Mouse (Mus musculus): ENCODE results near the gene Evx2.

Evx2 gene

DNA sequence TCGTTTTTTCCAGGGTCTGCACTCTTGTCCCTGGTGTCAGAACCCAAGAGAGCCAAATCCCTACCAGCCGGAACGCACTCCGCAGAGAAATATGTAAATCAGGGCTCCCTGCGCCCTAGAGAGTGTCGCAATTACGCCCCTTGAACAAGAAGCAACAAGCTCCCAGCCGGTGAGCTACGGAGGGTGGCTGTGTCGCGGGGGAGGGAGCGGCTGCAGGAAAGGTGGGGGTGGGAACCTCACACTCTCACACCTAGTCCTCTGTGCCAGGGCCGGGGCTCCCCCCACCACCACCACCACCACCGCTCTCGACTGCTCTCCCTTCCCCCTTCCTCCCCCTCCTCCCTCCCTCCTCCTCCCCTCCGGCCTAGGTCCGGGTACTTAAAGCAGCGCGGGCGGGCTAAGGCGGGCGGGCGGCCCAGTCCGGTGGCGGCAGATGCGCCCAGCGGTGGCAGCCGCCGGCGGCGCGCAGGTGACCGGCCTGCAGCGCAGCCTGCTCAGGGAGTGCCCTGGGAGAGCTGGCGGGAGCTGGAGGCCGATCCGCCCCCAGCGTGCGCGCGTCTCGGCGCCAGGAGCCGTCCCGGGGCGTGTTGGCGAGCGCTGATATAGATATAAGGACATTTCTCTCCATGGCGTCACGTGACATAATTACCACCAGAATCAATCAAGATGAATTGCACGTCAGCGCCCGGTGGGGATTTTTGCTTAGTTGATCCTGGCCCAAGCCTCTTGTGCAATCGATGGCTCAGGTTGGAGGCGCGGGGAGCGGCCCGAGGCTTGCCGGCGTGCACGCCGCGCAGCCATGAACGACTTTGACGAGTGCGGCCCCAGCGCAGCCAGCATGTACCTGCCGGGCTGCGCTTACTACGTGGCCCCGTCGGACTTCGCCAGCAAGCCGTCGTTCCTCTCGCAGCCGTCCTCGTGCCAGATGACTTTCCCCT lies 22.5 kb upstream of the Evx2 start:
- ATAC-seq (ENCODE audit: insufficient number of reproducible peaks, low FRiP score, low TSS enrichment): no peak

DNA sequence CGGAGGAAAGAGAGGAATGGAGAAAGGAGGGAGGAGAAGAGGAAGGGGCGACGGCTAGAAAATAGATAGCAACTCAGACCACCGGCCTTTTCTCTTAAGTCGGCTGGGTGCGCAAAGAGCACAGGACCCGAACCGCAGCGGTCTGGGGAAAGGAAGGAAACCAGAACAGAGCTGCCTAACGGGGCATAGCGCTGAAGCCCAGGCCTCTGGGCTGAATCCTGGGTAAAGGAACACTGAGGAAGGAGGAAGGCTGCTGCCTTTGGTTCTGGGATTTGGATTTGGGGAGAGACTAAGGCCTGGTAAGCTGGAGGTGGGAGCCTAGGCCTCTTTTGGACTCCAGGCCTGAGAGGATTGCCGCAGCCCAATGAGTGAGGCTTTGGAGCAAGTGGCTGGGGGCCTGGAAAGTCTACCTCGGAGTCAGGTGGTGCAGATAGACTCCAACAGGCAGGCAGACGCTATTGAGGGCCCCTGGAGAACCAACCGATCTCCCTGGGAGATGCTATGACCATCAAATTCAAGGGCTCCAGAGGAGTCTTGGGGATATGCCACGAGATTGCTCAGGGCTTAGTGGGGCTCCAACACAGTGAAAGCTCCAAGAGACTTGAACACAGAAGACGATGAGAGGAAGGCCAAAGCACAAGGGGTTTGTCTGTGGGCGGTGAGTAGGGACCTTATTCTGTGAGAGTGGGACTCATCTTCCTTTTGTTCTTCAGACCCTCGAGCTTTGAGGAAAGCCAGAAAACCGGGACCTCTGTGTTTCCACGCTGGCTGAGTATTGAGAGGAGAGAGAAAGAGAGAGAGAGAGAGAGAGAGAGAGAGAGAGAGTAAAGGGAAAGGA lies 21.4 kb upstream of the Evx2 start:
- ATAC-seq (ENCODE audit: insufficient number of reproducible peaks, low FRiP score, low TSS enrichment): no peak

DNA sequence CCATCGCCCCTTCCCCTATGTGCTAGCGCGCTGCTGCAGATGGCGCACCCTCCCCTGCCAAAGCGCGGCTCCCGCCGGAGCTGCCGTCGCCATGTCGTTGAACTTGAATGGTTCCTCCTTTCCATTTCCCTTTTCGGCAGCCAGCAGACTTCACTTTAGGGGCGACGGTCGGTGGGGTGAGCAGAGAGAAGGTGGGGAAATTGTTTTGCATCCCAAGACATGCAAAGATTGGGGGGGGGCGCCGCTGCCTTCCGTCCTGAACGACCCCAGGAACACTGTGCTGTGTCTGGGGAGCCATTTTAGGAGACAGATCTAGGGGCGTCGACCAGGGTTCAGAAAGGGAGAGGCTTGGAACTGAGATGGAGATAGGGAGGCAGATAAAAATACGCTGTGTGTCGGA lies 20.6 kb upstream of the Evx2 start:
- no peak for ATAC-seq (ENCODE audit: insufficient number of reproducible peaks, low FRiP score, low TSS enrichment)

DNA sequence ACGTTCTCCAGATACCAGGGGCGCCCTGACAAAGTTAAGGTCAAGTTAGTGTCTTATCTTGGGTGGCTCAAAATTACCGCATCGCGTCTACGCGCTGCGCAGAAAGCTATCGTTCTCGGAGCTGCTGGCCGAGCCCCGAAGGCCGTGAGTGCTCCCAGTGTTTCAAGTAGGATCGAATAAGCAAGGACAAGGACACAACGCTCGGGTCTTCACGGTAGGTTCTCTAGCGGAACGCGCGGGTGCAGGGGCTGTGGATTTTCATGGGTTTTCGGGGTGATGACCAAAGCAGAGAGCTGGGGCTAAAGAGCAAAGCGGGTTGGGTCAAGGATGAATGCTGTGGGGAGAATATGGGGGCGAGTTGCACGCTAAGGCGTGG lies 20.2 kb upstream of the Evx2 start:
- ATAC-seq (ENCODE audit: insufficient number of reproducible peaks, low FRiP score, low TSS enrichment): no peak

DNA sequence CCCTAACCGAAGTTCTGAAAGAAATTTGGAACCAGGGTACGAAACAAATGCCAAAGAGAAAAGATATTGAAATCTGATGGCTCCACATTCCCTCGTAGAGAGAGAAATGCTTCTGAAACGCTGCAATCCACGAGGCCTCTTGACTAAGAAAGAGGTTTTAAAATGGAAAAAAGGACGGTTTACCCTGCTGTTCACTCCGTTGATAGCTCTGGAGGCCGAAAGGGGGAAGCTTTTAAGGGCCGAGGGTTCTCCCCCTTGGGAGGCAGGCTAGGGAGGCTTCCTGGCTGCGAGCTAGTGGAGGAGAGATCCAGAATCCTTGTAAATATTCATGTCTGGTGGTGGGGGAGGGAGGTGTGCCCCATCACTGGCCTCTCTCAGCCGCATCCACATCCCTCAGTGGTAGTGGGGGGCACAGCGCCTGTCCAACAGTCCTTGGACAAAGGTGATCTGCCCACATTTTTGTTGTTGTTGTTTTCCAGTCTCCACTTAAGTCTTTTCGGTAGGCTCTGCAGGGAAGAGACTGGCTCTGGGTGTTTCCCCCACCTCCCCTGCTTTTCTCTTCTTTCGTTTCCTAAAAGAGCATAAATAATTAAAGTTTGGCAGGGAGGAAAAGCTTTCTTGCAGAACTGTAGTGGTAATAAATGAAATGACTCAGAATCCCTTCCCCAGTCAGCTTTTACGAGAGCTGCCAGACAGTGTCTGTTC lies 19.7 kb upstream of the Evx2 start, which contains the start of gene Hoxd11:
Gene Hoxd11 (plus strand): TSS at position 667 of the 705 bp plus-strand sequence.
- ATAC-seq (ENCODE audit: insufficient number of reproducible peaks, low FRiP score, low TSS enrichment): no peak

DNA sequence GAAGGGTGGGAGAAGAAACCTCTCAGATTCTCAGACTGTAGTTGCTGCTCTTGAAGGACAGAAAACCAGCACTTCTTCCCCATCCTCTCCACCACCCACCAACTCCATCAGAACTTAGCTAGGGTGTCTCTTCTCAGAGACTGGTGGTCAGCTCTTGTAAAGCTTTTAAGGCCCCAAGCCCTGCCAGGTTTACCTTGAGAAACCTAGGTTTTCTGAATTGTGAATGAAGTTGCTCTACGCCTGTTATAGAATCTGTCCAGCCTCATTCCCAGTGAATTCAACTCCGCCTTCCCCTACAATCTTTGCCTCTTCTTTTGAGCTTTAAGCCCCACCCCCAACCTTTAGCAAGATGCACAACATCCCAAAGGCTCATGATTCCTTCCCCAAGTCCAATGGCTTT lies 17.7 kb upstream of the Evx2 start:
- ATAC-seq (ENCODE audit: insufficient number of reproducible peaks, low FRiP score, low TSS enrichment): no peak

DNA sequence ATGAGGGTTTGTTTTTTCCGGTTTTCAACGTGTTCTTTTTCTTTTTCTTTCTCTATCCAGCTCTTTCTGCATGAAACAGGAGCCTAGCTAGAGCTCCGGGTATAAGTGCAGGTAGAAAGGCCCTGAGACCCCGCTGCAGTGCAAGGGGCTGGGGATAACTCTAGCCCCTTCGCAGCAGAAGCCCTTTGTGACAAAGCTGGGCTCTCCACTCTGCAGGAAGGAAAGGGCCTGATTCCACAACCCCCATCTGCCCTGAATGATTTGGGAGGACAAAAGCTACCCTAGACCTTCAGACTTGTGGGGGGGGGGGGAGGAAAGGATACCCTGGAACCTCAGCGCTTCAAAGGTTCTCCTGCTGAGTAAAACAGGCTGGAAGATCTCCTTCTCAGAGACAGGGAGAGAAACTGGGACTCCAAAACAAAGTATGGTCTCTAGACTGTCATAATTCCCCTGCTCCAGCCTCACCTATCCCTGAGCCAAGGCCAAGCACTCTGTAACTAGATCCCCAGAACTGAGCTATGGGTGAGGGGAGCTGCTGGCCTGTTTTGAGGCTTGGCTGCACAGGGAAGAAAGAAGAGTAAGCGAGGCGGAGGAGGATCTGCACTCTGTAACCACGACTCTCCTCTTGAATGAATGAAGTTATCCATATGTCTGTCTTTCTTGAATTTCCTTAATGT lies 17.2 kb upstream of the Evx2 start:
- no peak for ATAC-seq (ENCODE audit: insufficient number of reproducible peaks, low FRiP score, low TSS enrichment)

DNA sequence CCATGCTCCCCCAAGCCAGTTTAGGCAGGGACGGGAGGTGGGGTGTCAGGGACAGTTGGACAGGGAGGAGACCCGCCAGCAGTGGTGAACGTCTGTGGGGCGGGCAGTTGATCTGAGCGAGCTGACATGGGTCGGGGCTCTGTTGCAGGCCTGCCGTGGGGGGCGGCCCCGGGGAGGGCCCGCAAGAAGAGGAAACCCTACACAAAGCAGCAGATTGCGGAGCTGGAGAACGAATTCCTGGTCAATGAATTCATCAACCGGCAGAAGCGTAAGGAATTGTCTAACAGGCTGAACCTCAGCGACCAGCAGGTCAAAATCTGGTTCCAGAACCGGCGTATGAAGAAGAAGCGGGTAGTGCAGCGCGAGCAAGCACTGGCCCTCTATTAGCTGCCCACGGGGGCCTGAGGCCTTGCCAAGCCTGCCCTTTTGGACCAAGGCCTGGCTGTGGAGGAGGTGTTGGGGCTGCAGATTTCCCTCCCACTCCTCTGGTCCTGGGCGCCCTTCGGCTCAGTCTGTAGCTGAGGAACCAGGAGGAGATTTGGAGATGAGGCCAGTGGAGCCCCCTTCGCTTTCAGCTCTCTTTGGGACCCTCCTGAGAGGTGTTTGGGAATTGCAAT lies 16.4 kb upstream of the Evx2 start:
- ATAC-seq (ENCODE audit: insufficient number of reproducible peaks, low FRiP score, low TSS enrichment): no peak

DNA sequence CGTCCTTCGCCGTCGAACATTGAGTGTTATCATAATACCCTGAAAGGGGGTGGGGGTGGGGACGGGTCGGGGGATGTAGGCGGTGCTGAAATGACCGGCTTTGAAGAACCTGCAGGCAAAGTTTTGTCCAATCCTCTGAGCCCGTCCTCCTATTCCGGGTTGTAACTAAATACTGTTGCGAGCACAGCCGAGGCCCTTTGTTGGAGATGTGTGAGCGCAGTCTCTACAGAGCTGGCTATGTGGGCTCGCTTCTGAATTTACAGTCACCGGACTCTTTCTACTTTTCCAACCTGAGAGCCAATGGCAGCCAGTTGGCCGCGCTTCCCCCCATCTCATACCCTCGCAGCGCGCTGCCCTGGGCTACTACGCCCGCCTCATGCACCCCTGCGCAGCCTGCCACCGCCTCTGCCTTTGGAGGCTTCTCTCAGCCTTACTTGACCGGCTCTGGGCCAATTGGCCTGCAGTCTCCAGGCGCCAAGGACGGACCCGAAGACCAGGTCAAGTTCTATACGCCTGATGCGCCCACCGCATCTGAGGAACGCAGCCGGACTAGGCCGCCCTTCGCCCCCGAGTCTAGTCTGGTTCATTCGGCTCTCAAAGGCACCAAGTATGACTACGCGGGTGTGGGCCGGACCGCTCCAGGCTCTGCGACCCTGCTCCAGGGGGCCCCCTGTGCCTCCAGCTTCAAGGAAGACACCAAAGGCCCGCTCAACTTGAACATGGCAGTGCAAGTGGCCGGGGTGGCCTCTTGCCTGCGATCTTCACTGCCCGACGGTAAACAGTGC lies 15.7 kb upstream of the Evx2 start, which contains the start of gene Hoxd12:
Gene Hoxd12 (plus strand): TSS at position 133 of the 785 bp plus-strand sequence.
- no peak for ATAC-seq (ENCODE audit: insufficient number of reproducible peaks, low FRiP score, low TSS enrichment)

DNA sequence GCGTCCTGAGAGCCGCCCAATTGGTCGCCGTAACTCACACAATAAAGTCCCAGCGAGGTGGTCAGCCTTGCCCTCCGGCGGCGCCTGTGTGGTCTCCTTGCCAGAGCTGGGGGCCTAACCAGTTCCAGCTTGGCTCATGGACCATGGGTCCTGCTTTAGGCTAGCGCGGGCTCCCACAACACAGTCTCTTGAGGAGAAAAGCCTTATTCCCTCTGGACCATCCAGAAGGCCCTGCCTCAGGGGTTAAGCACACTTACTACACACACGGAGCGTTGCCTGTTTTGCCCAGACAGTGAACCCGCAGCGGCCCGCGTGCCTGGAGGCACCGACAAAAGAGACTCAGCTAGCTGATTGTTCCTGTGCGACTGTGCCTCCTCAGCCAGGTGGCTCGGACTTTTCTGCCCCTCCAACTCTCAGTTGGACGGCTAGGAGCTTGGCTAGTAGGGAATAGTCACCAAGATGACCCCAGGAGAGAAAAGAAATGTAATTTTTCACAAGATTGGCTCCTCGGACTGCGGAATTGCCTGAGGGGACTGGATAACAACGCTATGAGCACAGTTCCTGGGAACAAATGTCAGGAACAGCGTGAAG lies 14.6 kb upstream of the Evx2 start:
- no peak for ATAC-seq (ENCODE audit: insufficient number of reproducible peaks, low FRiP score, low TSS enrichment)

DNA sequence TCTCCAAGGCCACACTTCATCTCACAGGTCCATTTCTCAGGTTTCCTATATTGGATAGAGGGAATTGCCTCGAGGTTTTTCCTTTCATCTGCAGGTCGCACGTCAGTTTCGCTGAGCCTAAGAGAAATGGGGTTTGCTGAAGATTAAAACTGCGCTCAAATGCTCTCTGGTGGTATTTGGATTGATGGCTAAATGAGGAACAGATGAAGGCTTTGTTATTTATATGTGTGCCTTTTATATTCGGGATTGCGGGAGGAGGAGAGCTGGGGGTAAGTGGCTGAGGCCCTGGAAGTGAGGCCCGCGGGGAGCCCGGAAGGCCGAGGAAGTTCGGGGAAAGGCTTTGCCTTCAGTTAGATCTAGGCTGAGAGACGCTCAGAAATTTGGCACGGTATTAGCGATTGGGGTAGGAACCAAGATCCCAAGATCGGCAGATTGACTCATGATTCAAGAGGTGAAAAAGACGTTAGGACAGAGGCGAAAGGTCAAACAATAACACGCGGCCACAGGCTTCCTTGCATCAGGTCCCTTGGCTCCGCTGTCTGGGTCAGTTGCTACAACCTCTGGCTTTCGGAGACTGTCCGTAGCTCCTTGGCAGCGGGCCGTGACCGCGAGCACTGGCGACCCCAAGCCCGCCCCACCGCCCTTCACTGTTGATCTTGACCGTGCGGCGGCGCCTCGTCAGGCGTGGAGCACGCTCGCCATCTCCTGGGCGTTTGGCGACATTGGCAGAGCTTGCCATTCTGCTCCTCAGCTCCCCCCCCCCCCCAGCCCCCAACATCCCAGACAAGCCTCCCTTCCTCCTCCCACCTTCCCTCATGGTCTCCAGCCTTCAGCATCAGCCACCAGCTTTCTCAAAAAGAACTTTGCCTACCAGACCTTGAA lies 13.4 kb upstream of the Evx2 start:
- ATAC-seq (ENCODE audit: insufficient number of reproducible peaks, low FRiP score, low TSS enrichment): no peak; the same call in 1 of the 2 replicates

DNA sequence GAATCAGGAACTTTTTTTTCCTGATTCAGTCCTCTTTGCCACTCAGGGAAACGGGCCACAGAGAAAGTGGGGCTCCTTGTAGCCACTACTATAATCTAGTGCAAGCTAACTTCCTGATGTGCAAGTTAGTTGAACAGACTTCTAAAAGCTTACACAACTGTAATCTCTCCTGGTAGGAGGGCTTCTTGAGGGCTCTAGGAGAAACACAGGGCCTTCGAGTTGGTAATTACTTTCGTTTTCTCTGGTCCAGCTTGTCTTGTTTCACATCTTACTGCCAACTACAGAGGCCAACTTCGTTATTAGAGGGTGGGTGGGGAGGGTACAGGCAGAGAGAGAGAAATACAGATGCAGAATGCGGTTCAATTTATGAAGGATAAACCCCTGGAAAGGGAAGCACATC lies 12.5 kb upstream of the Evx2 start:
- no peak for ATAC-seq (ENCODE audit: insufficient number of reproducible peaks, low FRiP score, low TSS enrichment)

DNA sequence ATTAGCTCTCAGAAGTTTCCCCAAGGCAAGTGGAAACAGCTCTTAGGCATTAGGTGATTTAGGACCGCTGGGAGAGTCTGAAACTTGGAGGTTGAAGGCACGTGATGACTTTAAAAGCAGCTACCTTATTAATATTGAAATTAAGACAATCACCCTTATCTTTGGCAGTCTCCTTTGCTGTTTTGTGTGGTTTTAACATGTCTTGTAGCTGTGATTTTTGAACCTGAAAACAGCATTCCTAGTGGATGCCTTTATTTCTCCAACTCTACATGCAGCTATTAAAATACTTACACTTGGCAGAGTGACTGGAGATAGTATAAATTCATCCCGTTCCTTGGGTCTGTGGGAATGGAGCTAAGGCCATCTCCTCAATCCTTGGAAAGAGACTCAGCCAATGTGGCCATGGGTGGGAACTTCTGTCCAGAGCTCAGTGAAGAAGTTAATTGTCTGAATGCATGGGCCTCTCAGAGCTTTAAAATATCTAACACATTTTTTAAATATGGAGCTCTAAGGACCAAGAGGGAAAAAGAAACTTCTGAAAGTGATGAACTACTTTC lies 11.4 kb upstream of the Evx2 start:
- ATAC-seq (ENCODE audit: insufficient number of reproducible peaks, low FRiP score, low TSS enrichment): no peak

DNA sequence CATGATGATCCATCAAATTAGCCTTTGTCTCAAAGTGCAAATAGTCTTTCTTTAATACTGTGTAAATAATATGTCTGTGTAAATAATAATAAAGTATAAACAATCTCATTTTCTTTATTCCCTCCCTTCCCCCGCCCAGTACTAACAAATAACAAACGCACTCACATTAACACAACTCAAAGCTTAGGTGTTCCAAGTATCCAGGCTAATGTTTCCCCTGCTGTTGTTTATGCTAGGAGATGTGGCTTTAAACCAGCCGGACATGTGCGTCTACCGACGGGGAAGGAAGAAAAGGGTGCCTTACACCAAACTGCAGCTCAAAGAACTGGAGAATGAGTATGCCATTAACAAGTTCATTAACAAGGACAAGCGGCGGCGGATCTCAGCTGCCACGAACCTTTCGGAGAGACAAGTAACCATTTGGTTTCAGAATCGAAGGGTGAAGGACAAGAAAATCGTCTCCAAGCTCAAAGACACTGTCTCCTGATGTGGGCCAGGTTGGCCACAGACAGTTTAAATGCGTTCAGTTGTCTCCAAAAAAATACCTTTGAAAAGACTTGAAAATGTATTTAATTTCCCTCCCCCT lies 10.4 kb upstream of the Evx2 start:
- ATAC-seq (ENCODE audit: insufficient number of reproducible peaks, low FRiP score, low TSS enrichment): no peak

DNA sequence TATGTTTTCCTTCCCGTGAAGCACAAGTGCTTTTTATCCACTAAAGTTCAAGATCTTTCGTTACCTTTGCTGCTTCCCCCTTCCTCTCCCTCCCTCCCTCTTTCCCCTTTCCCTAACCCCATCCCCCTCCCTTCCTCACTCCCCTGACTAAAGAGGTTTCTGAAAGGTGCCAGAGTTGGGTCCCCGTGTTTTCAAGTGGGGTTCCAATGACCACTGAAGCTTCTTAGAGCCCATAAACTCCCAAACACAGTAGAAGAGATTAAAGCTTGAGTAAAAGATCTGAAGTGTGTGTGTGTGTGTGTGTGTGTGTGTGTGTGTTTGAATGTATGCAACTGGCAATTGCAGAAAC lies 9.8 kb upstream of the Evx2 start:
- no peak for ATAC-seq (ENCODE audit: insufficient number of reproducible peaks, low FRiP score, low TSS enrichment)

DNA sequence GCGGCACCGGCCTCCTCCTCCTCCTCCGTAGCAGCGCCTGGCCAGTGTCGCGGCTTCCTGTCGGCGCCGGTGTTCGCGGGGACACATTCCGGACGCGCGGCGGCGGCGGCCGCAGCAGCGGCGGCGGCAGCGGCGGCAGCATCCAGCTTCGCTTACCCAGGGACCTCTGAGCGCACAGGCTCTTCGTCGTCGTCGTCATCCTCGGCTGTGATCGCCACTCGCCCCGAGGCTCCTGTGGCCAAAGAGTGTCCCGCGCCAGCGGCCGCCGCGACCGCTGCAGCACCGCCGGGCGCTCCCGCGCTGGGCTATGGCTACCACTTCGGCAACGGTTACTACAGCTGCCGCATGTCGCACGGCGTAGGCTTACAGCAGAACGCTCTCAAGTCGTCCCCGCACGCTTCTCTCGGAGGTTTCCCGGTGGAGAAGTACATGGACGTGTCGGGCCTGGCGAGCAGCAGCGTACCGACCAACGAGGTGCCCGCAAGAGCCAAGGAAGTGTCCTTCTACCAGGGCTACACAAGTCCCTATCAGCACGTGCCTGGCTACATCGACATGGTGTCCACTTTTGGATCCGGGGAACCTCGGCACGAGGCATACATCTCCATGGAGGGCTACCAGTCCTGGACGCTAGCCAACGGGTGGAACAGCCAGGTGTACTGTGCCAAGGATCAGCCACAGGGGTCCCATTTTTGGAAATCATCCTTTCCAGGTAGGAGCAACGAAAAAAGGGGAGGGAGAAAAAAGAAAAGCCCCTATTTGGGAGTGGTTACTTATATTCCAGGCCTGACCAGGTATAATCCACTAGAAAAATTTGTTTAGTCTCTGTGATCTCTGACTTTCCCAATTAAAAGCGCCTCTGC lies 9.2 kb upstream of the Evx2 start:
- no peak for ATAC-seq (ENCODE audit: insufficient number of reproducible peaks, low FRiP score, low TSS enrichment)

Measured in cerebellum, adult (tissue).